Mouse (Mus musculus): ENCODE measurements at regions not wholly inside any gene's neighbourhood (a gene's known extent, or its start where the extent isn't known, plus 50 kb on each side); places are given as distances from the start of the nearest gene placed in this dataset.

DNA sequence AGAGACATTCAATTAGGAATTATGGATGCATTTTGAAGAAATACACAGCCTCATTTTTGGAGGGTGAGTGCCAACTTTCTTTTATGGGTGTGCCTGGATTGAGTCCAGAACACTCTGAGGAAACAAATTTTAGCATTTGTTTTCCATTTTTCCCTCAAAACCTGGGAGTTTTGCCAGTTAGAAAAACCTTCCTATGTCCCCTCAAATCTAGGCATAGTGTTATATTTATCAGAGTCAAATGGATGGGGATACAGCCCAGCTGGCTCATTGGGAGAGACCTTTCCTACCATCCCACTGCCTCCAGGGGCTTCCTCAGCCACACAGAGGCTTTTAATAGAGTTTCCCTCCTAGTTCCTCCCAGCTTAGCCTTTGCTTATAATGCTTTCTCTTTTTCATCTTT, 290.0 kb upstream of the N4bp1 start:
- ATAC-seq (replicated peaks; ENCODE audit: extremely low read depth, insufficient read depth, low FRiP score): no peak
- no peaks in the 10 kb centered on the region for H3K27me3 ChIP-seq (ENCODE audit: control insufficient read depth, insufficient read depth, low read length)
- H3K27ac ChIP-seq (ENCODE audit: low read length): no peak overlapping the region
- no peaks in the 10 kb centered on the region for H3K9me3 ChIP-seq (replicated peaks; ENCODE audit: control insufficient read depth, low read length)
- H3K36me3 ChIP-seq (ENCODE audit: control insufficient read depth, insufficient read depth): no peaks in the 10 kb centered on the region
- H3K4me1 ChIP-seq (ENCODE audit: control insufficient read depth, insufficient read depth, low read length): no peaks in the 10 kb centered on the region
- no peak overlapping the region for H3K4me2 ChIP-seq (ENCODE audit: low read depth, low read length)
- H3K9ac ChIP-seq (ENCODE audit: low read length): no peak overlapping the region
- no peak overlapping the region for H3K4me3 ChIP-seq (ENCODE audit: low read length)

DNA sequence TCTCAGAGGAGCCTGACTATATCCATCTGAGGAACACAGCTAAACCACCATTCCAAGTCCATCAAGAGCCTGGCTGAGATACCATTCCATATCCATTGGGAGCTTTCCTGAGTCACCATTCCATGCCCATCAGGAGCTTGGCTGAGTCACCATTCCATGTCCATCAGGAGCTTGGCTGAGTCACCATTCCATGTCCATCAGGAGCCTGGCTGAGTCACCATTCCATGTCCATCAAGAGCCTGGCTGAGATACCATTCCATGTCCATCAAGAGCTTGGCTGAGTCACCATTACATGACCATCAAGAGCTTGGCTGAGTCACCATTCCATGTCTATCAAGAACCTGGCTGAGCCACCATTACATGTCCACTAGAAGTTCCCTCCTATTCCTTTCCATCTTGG, 288.7 kb upstream of the N4bp1 start:
- Histone ChIP-seq H3K9ac (ENCODE audit: low read length) (no peak overlapping the region), H3K36me3 (ENCODE audit: control insufficient read depth, insufficient read depth) (no peaks in the 10 kb centered on the region), H3K4me3 (ENCODE audit: low read length) (no peak overlapping the region), H3K27me3 (ENCODE audit: control insufficient read depth, insufficient read depth, low read length) (no peaks in the 10 kb centered on the region), H3K9me3 (replicated peaks; ENCODE audit: control insufficient read depth, low read length) (no peaks in the 10 kb centered on the region), H3K4me1 (ENCODE audit: control insufficient read depth, insufficient read depth, low read length) (no peaks in the 10 kb centered on the region), H3K4me2 (ENCODE audit: low read depth, low read length) (no peak overlapping the region), H3K27ac (ENCODE audit: low read length) (no peak overlapping the region)
- ATAC-seq (replicated peaks; ENCODE audit: extremely low read depth, insufficient read depth, low FRiP score): no peak

DNA sequence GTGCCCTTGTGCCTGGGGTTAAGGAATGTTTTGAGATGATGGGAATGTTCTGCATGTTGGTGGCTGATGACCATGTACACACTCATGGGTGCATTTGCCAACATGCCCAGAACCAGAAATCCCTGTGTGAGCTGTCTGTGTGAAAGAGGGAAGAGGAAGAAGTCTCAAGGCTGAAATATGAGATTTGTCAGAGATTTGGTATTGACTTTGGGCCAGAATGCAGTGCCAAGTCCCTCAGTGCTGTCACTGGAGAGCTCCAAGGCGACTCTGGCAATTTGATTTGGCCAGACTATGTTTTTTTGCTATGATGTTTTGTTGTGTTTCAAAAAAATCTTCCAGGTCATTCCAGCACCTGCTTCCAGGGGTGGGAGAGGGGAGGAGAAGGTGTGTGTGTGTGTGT, 281.7 kb upstream of the N4bp1 start:
- ATAC-seq (replicated peaks; ENCODE audit: extremely low read depth, insufficient read depth, low FRiP score): no peak
- Histone ChIP-seq H3K9ac (ENCODE audit: low read length) (no peak overlapping the region), H3K27me3 (ENCODE audit: control insufficient read depth, insufficient read depth, low read length) (no peaks in the 10 kb centered on the region), H3K4me1 (ENCODE audit: control insufficient read depth, insufficient read depth, low read length) (no peaks in the 10 kb centered on the region), H3K27ac (ENCODE audit: low read length) (no peak overlapping the region), H3K4me2 (ENCODE audit: low read depth, low read length) (no peak overlapping the region), H3K4me3 (ENCODE audit: low read length) (no peak overlapping the region), H3K9me3 (replicated peaks; ENCODE audit: control insufficient read depth, low read length) (no peaks in the 10 kb centered on the region), H3K36me3 (ENCODE audit: control insufficient read depth, insufficient read depth) (no peaks in the 10 kb centered on the region)
- WGBS: 83% methylated on average over 1 of the region's 1 CpGs

DNA sequence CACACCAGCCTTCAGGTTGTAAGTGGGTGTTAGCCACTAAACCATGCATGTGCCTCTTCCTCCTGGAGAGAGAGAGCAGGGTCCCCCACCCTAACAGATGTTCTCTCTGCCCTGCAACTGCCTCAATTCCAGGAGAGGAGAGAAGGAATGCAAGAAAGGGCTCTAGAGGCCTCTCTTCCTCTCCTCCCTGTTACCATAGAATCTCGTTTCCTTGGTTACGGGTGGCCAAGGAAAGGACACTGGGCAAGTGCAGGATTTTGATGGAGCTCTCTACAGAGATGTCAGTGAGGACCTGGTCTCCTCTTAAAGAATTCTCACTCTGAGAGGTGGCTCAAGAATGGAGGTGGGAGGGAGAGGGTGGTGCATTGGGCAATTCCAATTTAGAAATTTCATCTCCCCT, 275.4 kb upstream of the N4bp1 start:
- no peaks in the 10 kb centered on the region for H3K36me3 ChIP-seq (ENCODE audit: control insufficient read depth, insufficient read depth)
- no peak overlapping the region for H3K27ac ChIP-seq (ENCODE audit: low read length)
- no peak overlapping the region for H3K9ac ChIP-seq (ENCODE audit: low read length)
- no peak overlapping the region for H3K4me2 ChIP-seq (ENCODE audit: low read depth, low read length)
- H3K27me3 ChIP-seq (ENCODE audit: control insufficient read depth, insufficient read depth, low read length): no peaks in the 10 kb centered on the region
- 84% methylated on average over 2 of the region's 2 CpGs for WGBS
- H3K4me1 ChIP-seq (ENCODE audit: control insufficient read depth, insufficient read depth, low read length): no peaks in the 10 kb centered on the region
- no peak overlapping the region for H3K4me3 ChIP-seq (ENCODE audit: low read length)
- H3K9me3 ChIP-seq (replicated peaks; ENCODE audit: control insufficient read depth, low read length): no peaks in the 10 kb centered on the region
- ATAC-seq (replicated peaks; ENCODE audit: extremely low read depth, insufficient read depth, low FRiP score): no peak

DNA sequence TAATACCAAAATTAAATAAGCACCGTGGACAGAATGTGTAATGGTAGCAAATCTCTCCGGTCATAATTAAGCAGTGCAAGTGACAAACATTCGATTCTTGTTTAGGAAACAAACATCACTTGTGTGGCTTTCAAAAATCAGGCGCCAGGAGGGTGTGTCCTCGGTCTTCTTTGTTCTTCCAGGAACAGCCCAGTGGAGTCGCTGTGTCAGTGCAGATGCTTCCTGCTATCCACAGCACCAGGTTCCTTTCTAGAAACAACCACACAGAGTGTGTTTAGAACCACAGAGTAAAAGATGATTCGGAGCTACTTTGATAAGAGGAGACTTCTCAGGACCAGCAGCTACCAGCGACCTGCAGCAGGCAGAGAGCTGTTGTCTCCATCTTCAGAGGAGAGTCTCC, 273.3 kb upstream of the N4bp1 start:
- no peak for ATAC-seq (replicated peaks; ENCODE audit: extremely low read depth, insufficient read depth, low FRiP score)
- no peaks in the 10 kb centered on the region for H3K9me3 ChIP-seq (replicated peaks; ENCODE audit: control insufficient read depth, low read length)
- no peak overlapping the region for H3K4me2 ChIP-seq (ENCODE audit: low read depth, low read length)
- H3K27me3 ChIP-seq (ENCODE audit: control insufficient read depth, insufficient read depth, low read length): no peaks in the 10 kb centered on the region
- no peak overlapping the region for H3K9ac ChIP-seq (ENCODE audit: low read length)
- H3K4me1 ChIP-seq (ENCODE audit: control insufficient read depth, insufficient read depth, low read length): no peaks in the 10 kb centered on the region
- H3K36me3 ChIP-seq (ENCODE audit: control insufficient read depth, insufficient read depth): no peaks in the 10 kb centered on the region
- WGBS: 54% methylated on average over 8 of the region's 8 CpGs
- no peak overlapping the region for H3K27ac ChIP-seq (ENCODE audit: low read length)
- H3K4me3 ChIP-seq (ENCODE audit: low read length): no peak overlapping the region

DNA sequence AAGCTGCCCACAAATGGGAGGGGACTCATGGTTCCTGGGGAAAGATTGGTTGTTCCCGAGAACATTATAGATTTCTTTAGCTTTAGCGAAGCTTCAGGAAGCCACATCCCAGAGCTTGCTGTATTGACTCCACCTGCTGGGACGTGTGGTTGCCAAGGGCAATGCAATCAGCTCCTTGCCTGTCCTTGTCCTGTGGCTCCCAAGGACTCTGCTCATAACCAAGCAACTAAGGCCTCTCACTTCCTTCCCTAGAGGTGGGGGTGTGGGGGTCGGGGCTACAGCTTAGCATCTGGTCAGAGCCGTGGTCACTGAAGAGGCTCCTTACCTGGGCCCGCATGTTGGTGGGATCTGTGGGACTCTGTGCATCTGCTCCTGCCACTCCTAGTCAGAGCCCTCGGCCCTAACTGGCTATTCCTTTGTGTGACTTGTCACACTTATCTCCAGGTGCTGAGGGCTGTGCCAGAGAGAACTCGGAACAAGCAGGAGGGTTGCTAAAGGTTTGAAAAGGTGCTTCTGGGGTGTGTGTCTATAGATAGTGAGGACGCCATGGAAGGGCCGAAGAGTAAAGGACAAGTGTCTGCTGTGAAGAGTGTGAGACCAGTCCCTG, 270.9 kb upstream of the N4bp1 start:
- H3K4me1 ChIP-seq (ENCODE audit: control insufficient read depth, insufficient read depth, low read length): no peaks in the 10 kb centered on the region
- no peak overlapping the region for H3K4me2 ChIP-seq (ENCODE audit: low read depth, low read length)
- H3K4me3 ChIP-seq (ENCODE audit: low read length): no peak overlapping the region
- ATAC-seq (replicated peaks; ENCODE audit: extremely low read depth, insufficient read depth, low FRiP score): no peak
- no peaks in the 10 kb centered on the region for H3K27me3 ChIP-seq (ENCODE audit: control insufficient read depth, insufficient read depth, low read length)
- no peak overlapping the region for H3K27ac ChIP-seq (ENCODE audit: low read length)
- 64% methylated on average over 10 of the region's 10 CpGs for WGBS
- H3K9ac ChIP-seq (ENCODE audit: low read length): no peak overlapping the region
- H3K9me3 ChIP-seq (replicated peaks; ENCODE audit: control insufficient read depth, low read length): no peaks in the 10 kb centered on the region
- no peaks in the 10 kb centered on the region for H3K36me3 ChIP-seq (ENCODE audit: control insufficient read depth, insufficient read depth)

DNA sequence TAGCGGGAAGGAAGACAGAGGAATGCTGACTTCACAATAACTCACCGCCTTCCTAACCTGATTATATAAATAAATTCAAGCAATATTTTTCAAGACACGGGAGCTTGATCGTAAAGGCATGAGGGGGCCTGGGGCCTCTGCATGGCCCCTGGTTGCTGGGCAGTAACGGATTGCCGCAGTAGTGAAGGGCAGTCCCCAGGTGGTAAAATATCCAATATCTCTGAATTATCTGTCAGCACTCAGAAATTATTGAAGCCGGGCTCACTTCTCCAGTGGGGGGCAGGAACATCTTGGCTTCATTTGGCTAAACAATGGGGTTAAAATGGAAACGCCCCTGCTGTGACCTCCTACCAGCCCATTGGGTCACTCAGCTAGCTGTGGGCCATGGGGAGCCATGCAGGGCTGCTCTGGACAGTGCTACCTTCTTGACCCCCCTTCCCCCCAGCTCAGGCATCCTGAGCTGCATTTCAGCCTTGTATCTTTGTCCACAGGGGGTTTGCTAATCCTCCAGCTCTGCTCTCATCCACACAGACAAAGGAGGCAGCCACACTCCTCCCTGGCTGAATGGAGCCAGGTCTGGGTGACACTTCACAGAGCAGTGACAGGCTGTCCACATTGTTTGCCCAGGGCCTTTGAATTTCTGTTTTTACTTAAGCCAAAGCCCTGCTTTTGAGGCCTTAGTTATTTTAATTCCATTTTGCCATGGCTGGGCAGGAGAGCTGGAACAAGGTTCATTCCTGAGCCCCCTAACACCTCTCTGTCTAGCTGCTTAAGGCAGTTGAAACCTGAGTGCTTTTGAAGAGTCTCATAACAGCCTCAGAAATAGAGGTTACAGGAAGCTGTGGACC, 267.2 kb upstream of the N4bp1 start:
- H3K9ac ChIP-seq (ENCODE audit: low read length): no peak overlapping the region
- H3K27ac ChIP-seq (ENCODE audit: low read length): no peak overlapping the region
- H3K4me1 ChIP-seq (ENCODE audit: control insufficient read depth, insufficient read depth, low read length): no peaks in the 10 kb centered on the region
- ATAC-seq (replicated peaks; ENCODE audit: extremely low read depth, insufficient read depth, low FRiP score): no peak
- 50% methylated on average over 8 of the region's 8 CpGs for WGBS
- H3K36me3 ChIP-seq (ENCODE audit: control insufficient read depth, insufficient read depth): no peaks in the 10 kb centered on the region
- no peaks in the 10 kb centered on the region for H3K9me3 ChIP-seq (replicated peaks; ENCODE audit: control insufficient read depth, low read length)
- no peaks in the 10 kb centered on the region for H3K27me3 ChIP-seq (ENCODE audit: control insufficient read depth, insufficient read depth, low read length)
- H3K4me2 ChIP-seq (ENCODE audit: low read depth, low read length): no peak overlapping the region
- H3K4me3 ChIP-seq (ENCODE audit: low read length): no peak overlapping the region

DNA sequence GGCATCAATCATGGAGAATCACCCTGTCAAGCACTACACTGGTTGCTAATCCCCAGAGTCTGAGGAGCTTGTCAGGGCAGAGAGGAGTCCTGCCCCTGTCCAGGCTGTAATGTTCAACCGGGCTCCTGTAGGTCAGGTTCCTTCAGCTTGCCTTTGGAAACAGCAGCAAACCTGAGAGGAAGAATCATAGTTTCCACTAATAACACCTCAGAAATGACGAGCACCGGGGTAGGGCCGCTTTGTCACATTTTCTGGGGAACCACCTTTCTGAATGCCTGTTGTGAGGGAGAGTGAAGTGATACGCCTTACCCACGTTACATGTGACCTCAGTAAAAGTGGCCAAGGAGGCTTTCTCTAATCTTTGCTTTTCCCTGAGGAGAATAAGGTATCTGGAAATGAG, 263.8 kb upstream of the N4bp1 start:
- no peak overlapping the region for H3K27ac ChIP-seq (ENCODE audit: low read length)
- no peaks in the 10 kb centered on the region for H3K27me3 ChIP-seq (ENCODE audit: control insufficient read depth, insufficient read depth, low read length)
- H3K4me3 ChIP-seq (ENCODE audit: low read length): no peak overlapping the region
- no peak overlapping the region for H3K4me2 ChIP-seq (ENCODE audit: low read depth, low read length)
- H3K4me1 ChIP-seq (ENCODE audit: control insufficient read depth, insufficient read depth, low read length): no peaks in the 10 kb centered on the region
- H3K36me3 ChIP-seq (ENCODE audit: control insufficient read depth, insufficient read depth): no peaks in the 10 kb centered on the region
- WGBS: 83% methylated on average over 6 of the region's 6 CpGs
- ATAC-seq (replicated peaks; ENCODE audit: extremely low read depth, insufficient read depth, low FRiP score): no peak
- H3K9me3 ChIP-seq (replicated peaks; ENCODE audit: control insufficient read depth, low read length): peaks cover 3% of the 10 kb centered on the region
- no peak overlapping the region for H3K9ac ChIP-seq (ENCODE audit: low read length)

DNA sequence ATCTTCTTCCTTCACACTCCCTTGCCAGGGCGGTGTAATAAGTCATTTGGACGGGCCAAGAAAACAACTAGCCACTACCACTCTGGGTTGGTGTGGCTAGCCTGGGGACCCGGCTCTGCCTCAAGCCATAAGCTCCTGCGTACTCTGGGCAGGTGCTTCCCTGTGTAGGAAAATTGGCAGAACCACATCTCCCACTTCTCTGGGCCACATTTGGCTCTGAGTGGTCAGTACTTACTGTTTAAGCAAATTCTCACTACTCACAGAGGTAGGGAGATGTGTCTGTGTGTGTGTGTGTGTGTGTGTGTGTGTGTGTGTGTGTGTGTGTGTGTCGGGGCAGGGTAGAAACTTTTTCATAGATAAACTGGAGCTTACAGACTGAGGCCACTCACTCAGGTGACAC, 262.6 kb upstream of the N4bp1 start:
- Histone ChIP-seq H3K9ac (ENCODE audit: low read length) (no peak overlapping the region), H3K4me3 (ENCODE audit: low read length) (no peak overlapping the region), H3K9me3 (replicated peaks; ENCODE audit: control insufficient read depth, low read length) (peaks cover 3% of the 10 kb centered on the region), H3K4me1 (ENCODE audit: control insufficient read depth, insufficient read depth, low read length) (no peaks in the 10 kb centered on the region), H3K27me3 (ENCODE audit: control insufficient read depth, insufficient read depth, low read length) (no peaks in the 10 kb centered on the region), H3K27ac (ENCODE audit: low read length) (no peak overlapping the region), H3K36me3 (ENCODE audit: control insufficient read depth, insufficient read depth) (no peaks in the 10 kb centered on the region), H3K4me2 (ENCODE audit: low read depth, low read length) (no peak overlapping the region)
- no peak for ATAC-seq (replicated peaks; ENCODE audit: extremely low read depth, insufficient read depth, low FRiP score)
- WGBS: 76% methylated on average over 5 of the region's 5 CpGs
